Mouse (Mus musculus): ENCODE measurements around the gene Acss2. TPM values are rescaled to one million over a fixed set of nuclear protein-coding genes. Genes with fewer than 3 reads are reported as not detected.
A peak's percentile ranks its signal among the peaks of the same experiment; 100 is the strongest.
"Not testable (repeated sequence)": the region's sequence is repeated elsewhere in the genome, so short reads cannot be mapped to it uniquely, and the experiment has no call there.

The Acss2 gene
- total RNA-seq, 2 experiments from 2014 or later = 60.4 to 63.1 TPM

GRCm38 (mm10) chr2:155537761-155538462 lies 20.2 kb downstream of the Acss2 start:
- no peak for DNase-seq (ENCODE audit: low spot score in 2 of 2)

GRCm38 (mm10) chr2:155538463-155539057 lies 20.8 kb downstream of the Acss2 start:
- DNase-seq (ENCODE audit: low spot score in 2 of 2) = not testable (repeated sequence)

- DNase-seq (ENCODE audit: low spot score in 2 of 2) = no peak
Measured at GRCm38 (mm10) chr2:155539696-155540095, 21.9 kb downstream of the Acss2 start.

GRCm38 (mm10) chr2:155540822-155541458 lies 23.2 kb downstream of the Acss2 start:
- no peak for DNase-seq (ENCODE audit: low spot score in 2 of 2)

GRCm38 (mm10) chr2:155546955-155547354 lies 29.2 kb downstream of the Acss2 start:
- DNase-seq (ENCODE audit: low spot score in 2 of 2) = no peak

GRCm38 (mm10) chr2:155552336-155552735 lies 34.6 kb downstream of the Acss2 start:
- DNase-seq (ENCODE audit: low spot score in 2 of 2) = no peak

GRCm38 (mm10) chr2:155552949-155553354 lies 35.2 kb downstream of the Acss2 start:
- DNase-seq (ENCODE audit: low spot score in 2 of 2) = no peak

- no peak for DNase-seq (ENCODE audit: low spot score in 2 of 2)
Measured at GRCm38 (mm10) chr2:155554426-155554985, 36.8 kb downstream of the Acss2 start.

GRCm38 (mm10) chr2:155562209-155562608 lies 44.5 kb downstream of the Acss2 start:
- DNase-seq (ENCODE audit: low spot score in 2 of 2) = peak in 1 of 2 experiments; percentile 20

- DNase-seq (ENCODE audit: low spot score in 2 of 2) = no peak
Measured at GRCm38 (mm10) chr2:155562934-155563333, 45.2 kb downstream of the Acss2 start.

- DNase-seq (ENCODE audit: low spot score in 2 of 2) = no peak
Measured at GRCm38 (mm10) chr2:155567751-155568150, 50.0 kb downstream of the Acss2 start.

- DNase-seq (ENCODE audit: low spot score in 2 of 2) = no peak
Measured at GRCm38 (mm10) chr2:155569223-155569807, 51.6 kb downstream of the Acss2 start.

GRCm38 (mm10) chr2:155573001-155573400 lies 55.3 kb downstream of the Acss2 start:
- DNase-seq (ENCODE audit: low spot score in 2 of 2) = no peak

- DNase-seq (ENCODE audit: low spot score in 2 of 2) = no peak
Measured at GRCm38 (mm10) chr2:155573996-155574395, 56.2 kb downstream of the Acss2 start.

GRCm38 (mm10) chr2:155574700-155575099 lies 57.0 kb downstream of the Acss2 start:
- peak; percentile 40 to 51 for DNase-seq (ENCODE audit: low spot score in 2 of 2)

- no peak for DNase-seq (ENCODE audit: low spot score in 2 of 2)
Measured at GRCm38 (mm10) chr2:155576656-155577055, 58.9 kb downstream of the Acss2 start.

GRCm38 (mm10) chr2:155580331-155580730 lies 62.6 kb downstream of the Acss2 start:
- DNase-seq (ENCODE audit: low spot score in 2 of 2) = no peak

GRCm38 (mm10) chr2:155582384-155582995 lies 64.7 kb downstream of the Acss2 start:
- DNase-seq (ENCODE audit: low spot score in 2 of 2) = no peak

- DNase-seq (ENCODE audit: low spot score in 2 of 2) = no peak
Measured at GRCm38 (mm10) chr2:155582996-155583395, 65.2 kb downstream of the Acss2 start.

GRCm38 (mm10) chr2:155583927-155584530 lies 66.3 kb downstream of the Acss2 start:
- DNase-seq (ENCODE audit: low spot score in 2 of 2) = peak; percentile 36 to 52

GRCm38 (mm10) chr2:155585082-155585481 lies 67.3 kb downstream of the Acss2 start:
- no peak for DNase-seq (ENCODE audit: low spot score in 2 of 2)
